Mouse (Mus musculus) MEL (cell line): Measurements from ENCODE around the gene Chrdl1. TPM values are rescaled to one million over a fixed set of nuclear protein-coding genes. Genes with fewer than 3 reads are reported as not detected.

ENCODE experiments used
- DNase-seq: peaks from one replicate; pipeline ENCODE4 v3.0.0; 2011; ENCODE audit warnings: low read depth, low spot score
- H3K27ac ChIP-seq: 2 replicates; pipeline ENCODE4 v1.5.1; 2012; ENCODE audit warnings: low read depth, mild to moderate bottlenecking, control low read depth, low read length, moderate library complexity; ENCODE audit not compliant: control insufficient read depth
- H3K27me3 ChIP-seq, 2 experiments: fragments of 150-350 bp in 1 of 2; sonication (generic) in 1 of 2; 2 replicates each; pipeline ENCODE4 v1.6.1; 2012; ENCODE audit warnings: low read length in 2 of 2, mild to moderate bottlenecking in 2 of 2, improper control_type of control experiment in 1 of 2, moderate library complexity in 1 of 2; ENCODE audit not compliant: insufficient read depth in 2 of 2, control insufficient read depth in 1 of 2
- H3K36me3 ChIP-seq, 2 experiments: 2 replicates each; pipeline ENCODE4 v1.6.1; 2012 to 2014; ENCODE audit warnings: low read length in 2 of 2, improper control_type of control experiment in 1 of 2, inconsistent platforms in 1 of 2, mild to moderate bottlenecking in 1 of 2; ENCODE audit not compliant: insufficient read depth in 2 of 2, control insufficient read depth in 1 of 2
- H3K4me1 ChIP-seq, 2 experiments: fragments of 150-350 bp in 1 of 2; sonication (generic) in 1 of 2; 2 replicates each; pipeline ENCODE4 v1.6.1; 2012; ENCODE audit warnings: low read length in 2 of 2, improper control_type of control experiment in 1 of 2, mild to moderate bottlenecking in 1 of 2; ENCODE audit not compliant: insufficient read depth in 2 of 2, control insufficient read depth in 1 of 2
- H3K4me3 ChIP-seq, 2 experiments: fragments of 150-350 bp in 1 of 2; sonication (generic) in 1 of 2; 2 replicates each; pipeline ENCODE4 v1.5.1; 2012; ENCODE audit warnings: low read depth in 2 of 2, low read length in 2 of 2, mild to moderate bottlenecking in 2 of 2, moderate library complexity in 2 of 2, control low read depth in 1 of 2, improper control_type of control experiment in 1 of 2; ENCODE audit not compliant: control insufficient read depth in 1 of 2, insufficient read depth in 1 of 2
- H3K79me2 ChIP-seq: 2 replicates; pipeline ENCODE4 v1.6.1; 2012; ENCODE audit warnings: mild to moderate bottlenecking, low read length, moderate library complexity; ENCODE audit not compliant: control insufficient read depth, poor library complexity, insufficient read depth
- H3K9ac ChIP-seq: 2 replicates; pipeline ENCODE4 v1.6.1; 2012; ENCODE audit warnings: low read depth, mild to moderate bottlenecking, control low read depth, low read length, moderate library complexity; ENCODE audit not compliant: control insufficient read depth, poor library complexity, severe bottlenecking
- H3K9me3 ChIP-seq: fragments of 150-350 bp; sonication (generic); replicated peaks from 2 replicates; pipeline ENCODE4 v1.6.1; 2012; ENCODE audit warnings: mild to moderate bottlenecking, low read length, improper control_type of control experiment, moderate library complexity; ENCODE audit not compliant: insufficient read depth
- BHLHE40 ChIP-seq: IDR thresholded peaks from 2 replicates; pipeline ENCODE4 v1.6.1; 2012; ENCODE audit warnings: low read depth, mild to moderate bottlenecking, inconsistent platforms, low read length, improper control_type of control experiment, borderline replicate concordance
- CHD2 ChIP-seq: IDR thresholded peaks from 2 replicates; pipeline ENCODE4 v1.6.1; 2011; ENCODE audit warnings: low read length, improper control_type of control experiment
- E2F4 ChIP-seq: IDR thresholded peaks from 2 replicates; pipeline ENCODE4 v1.6.1; 2011; ENCODE audit warnings: low read depth, low read length, improper control_type of control experiment, borderline replicate concordance
- ELF1 ChIP-seq: IDR thresholded peaks from 2 replicates; pipeline ENCODE4 v1.6.1; 2014; ENCODE audit warnings: low read depth, mild to moderate bottlenecking, inconsistent platforms, low read length, improper control_type of control experiment, moderate library complexity
- ETS1 ChIP-seq: IDR thresholded peaks from 2 replicates; pipeline ENCODE4 v1.6.1; 2012; ENCODE audit warnings: low read depth, mild to moderate bottlenecking, inconsistent platforms, low read length, improper control_type of control experiment, moderate library complexity
- GATA1 ChIP-seq: IDR thresholded peaks from 2 replicates; pipeline ENCODE4 v1.6.1; 2011; ENCODE audit warnings: low read depth, low read length, improper control_type of control experiment
- MAZ ChIP-seq: IDR thresholded peaks from 2 replicates; pipeline ENCODE4 v1.6.1; 2012; ENCODE audit warnings: low read depth, mild to moderate bottlenecking, inconsistent platforms, low read length, improper control_type of control experiment
- MXI1 ChIP-seq: IDR thresholded peaks from 2 replicates; pipeline ENCODE4 v1.6.1; 2011; ENCODE audit warnings: mild to moderate bottlenecking, low read depth, low read length, improper control_type of control experiment
- MYB ChIP-seq: IDR thresholded peaks from 2 replicates; pipeline ENCODE4 v1.6.1; 2011; ENCODE audit warnings: mild to moderate bottlenecking, low read depth, low read length, improper control_type of control experiment
- MYC ChIP-seq: IDR thresholded peaks from 2 replicates; pipeline ENCODE4 v1.6.1; 2011; ENCODE audit warnings: low read depth, mild to moderate bottlenecking, low read length, improper control_type of control experiment, moderate library complexity
- NRF1 ChIP-seq: IDR thresholded peaks from 2 replicates; pipeline ENCODE4 v1.6.1; 2014; ENCODE audit warnings: low read depth, mild to moderate bottlenecking, inconsistent platforms, low read length, improper control_type of control experiment, moderate library complexity; ENCODE audit not compliant: poor library complexity, insufficient read depth, severe bottlenecking
- POLR2A ChIP-seq, 2 experiments: IDR thresholded peaks; 2 replicates each; pipeline ENCODE4 v1.6.1; 2011 to 2012; ENCODE audit warnings: low read length in 2 of 2, mild to moderate bottlenecking in 2 of 2, control low read depth in 1 of 2, improper control_type of control experiment in 1 of 2, low read depth in 1 of 2, moderate library complexity in 1 of 2; ENCODE audit not compliant: control insufficient read depth in 1 of 2, insufficient read depth in 1 of 2, poor library complexity in 1 of 2
- POLR2AphosphoS2 ChIP-seq: IDR thresholded peaks from 2 replicates; pipeline ENCODE4 v1.6.1; 2011; ENCODE audit warnings: low read length, improper control_type of control experiment
- RCOR1 ChIP-seq: IDR thresholded peaks from 2 replicates; pipeline ENCODE4 v1.6.1; 2012; ENCODE audit warnings: low read depth, mild to moderate bottlenecking, inconsistent platforms, low read length, improper control_type of control experiment
- SIN3A ChIP-seq: IDR thresholded peaks from 2 replicates; pipeline ENCODE4 v1.6.1; 2012; ENCODE audit warnings: low read length, improper control_type of control experiment, inconsistent platforms
- TAL1 ChIP-seq: IDR thresholded peaks from 2 replicates; pipeline ENCODE4 v1.6.1; 2012; ENCODE audit warnings: mild to moderate bottlenecking, inconsistent platforms, low read length, moderate library complexity, mixed read lengths
- TCF12 ChIP-seq: IDR thresholded peaks from 2 replicates; pipeline ENCODE4 v1.6.1; 2014; ENCODE audit warnings: low read depth, mild to moderate bottlenecking, inconsistent platforms, low read length, improper control_type of control experiment, moderate library complexity
- USF2 ChIP-seq, 2 experiments: IDR thresholded peaks; 2 replicates each; pipeline ENCODE4 v1.6.1; 2011 to 2012; ENCODE audit warnings: improper control_type of control experiment in 2 of 2, low read length in 2 of 2, borderline replicate concordance in 1 of 2, inconsistent platforms in 1 of 2, low read depth in 1 of 2, mild to moderate bottlenecking in 1 of 2; ENCODE audit not compliant: insufficient read depth in 1 of 2
- ZKSCAN1 ChIP-seq: IDR thresholded peaks from 2 replicates; pipeline ENCODE4 v1.6.1; 2012; ENCODE audit warnings: low read depth, mild to moderate bottlenecking, inconsistent platforms, low read length, improper control_type of control experiment, moderate library complexity
- polyA plus RNA-seq, 2 experiments: library from polyadenylated mRNA; stranded (reverse) in 1 of 2; unstranded in 1 of 2; fragments of >175 nt in 1 of 2; fragments of >200 nt in 1 of 2; gene quantifications; 2 replicates each; pipeline versions ENCODE4 v1.2.1 to v1.2.4; 2012; ENCODE audit warnings: low replicate concordance in 2 of 2, low read depth in 1 of 2; ENCODE audit not compliant: insufficient read length in 2 of 2, insufficient read depth in 1 of 2, missing spikeins in 1 of 2
- total RNA-seq: library from RNA; depleted of rRNA; stranded (reverse); fragments of 300-350 nt; gene quantifications from 2 replicates; pipeline ENCODE4 v1.2.3, GENCODE M21; 2012

Chrdl1 gene
- total and polyA plus RNA-seq, 3 experiments: not detected

DNA sequence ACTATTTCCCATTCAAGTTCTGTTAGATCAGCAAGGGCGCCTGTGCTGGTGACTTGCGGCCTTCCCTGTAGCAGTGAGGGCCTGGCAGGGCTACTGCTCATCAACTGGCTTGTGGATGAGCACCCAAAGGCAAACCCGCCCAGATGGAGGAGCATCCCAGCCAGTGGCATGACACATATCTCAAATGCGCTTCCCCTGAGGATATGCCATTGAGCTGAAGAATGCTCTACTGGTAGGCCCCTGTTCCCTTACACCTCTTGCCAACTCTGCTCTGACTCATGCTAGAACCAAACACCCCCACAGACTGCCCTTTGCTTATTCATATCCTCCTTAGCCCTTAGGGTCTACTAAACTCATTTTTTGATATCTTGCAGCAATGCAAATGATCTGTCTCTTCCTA lies 57.4 kb downstream of the Chrdl1 start:
- Histone ChIP-seq H3K4me3 (no peak overlapping the region), H3K4me1 (no peaks in the 10 kb centered on the region), H3K79me2 (no peaks in the 10 kb centered on the region), H3K9me3 (no peaks in the 10 kb centered on the region), H3K27ac (no peak overlapping the region), H3K27me3 (peaks cover 0 to 7% of the 10 kb centered on the region in 2 experiments; a peak in 3 of 4 replicates), H3K9ac (no peak overlapping the region), H3K36me3 (no peaks in the 10 kb centered on the region)
- TF ChIP-seq MXI1 (no peak), SIN3A (no peak), E2F4 (no peak), RCOR1 (no peak), MYB (no peak), USF2 (IDR thresholded peaks at IDR 0.05; ENCODE audit: borderline replicate concordance in 1 of 2, insufficient read depth in 1 of 2, low read depth in 1 of 2, low read length in 2 of 2) (no peak), TAL1 (no peak), ELF1 (no peak), ETS1 (no peak), TCF12 (no peak), POLR2AphosphoS2 (no peak), NRF1 (no peak), MYC (no peak), BHLHE40 (no peak), ZKSCAN1 (no peak), POLR2A (IDR thresholded peaks at IDR 0.05; ENCODE audit: control insufficient read depth in 1 of 2, insufficient read depth in 1 of 2, low read depth in 1 of 2, low read length in 2 of 2, poor library complexity in 1 of 2) (no peak), MAZ (no peak)
- DNase-seq: no peak

- TF ChIP-seq CHD2 (no peak), MYB (no peak), GATA1 (no peak), USF2 (IDR thresholded peaks at IDR 0.05; ENCODE audit: borderline replicate concordance in 1 of 2, insufficient read depth in 1 of 2, low read depth in 1 of 2, low read length in 2 of 2) (no peak), NRF1 (no peak), SIN3A (no peak)
- no peak overlapping the region for H3K9ac ChIP-seq
Measured at GRCm38 (mm10) chrX:143335846-143336245, 58.2 kb downstream of the Chrdl1 start.

More at GRCm38 (mm10) chrX:143335846-143336245, 58.2 kb downstream of the Chrdl1 start:
- no peaks in the 10 kb centered on the region for H3K9me3 ChIP-seq
- H3K79me2 ChIP-seq: no peaks in the 10 kb centered on the region
- no peak for DNase-seq
- no peak overlapping the region for H3K27ac ChIP-seq
- no peak overlapping the region for H3K4me3 ChIP-seq
- no peaks in the 10 kb centered on the region for H3K36me3 ChIP-seq
- H3K27me3 ChIP-seq: peaks cover 0 to 3% of the 10 kb centered on the region in 2 experiments; a peak in 3 of 4 replicates
- no peaks in the 10 kb centered on the region for H3K4me1 ChIP-seq
